Mouse (Mus musculus) cerebellum, adult 2 months (tissue): ENCODE data around the gene Gimap7.

ENCODE experiments used
- CTCF ChIP-seq: fragments of 200-500 bp; IDR thresholded peaks from 2 replicates; pipeline ENCODE4 v1.5.1; 2011; ENCODE audit warnings: low read depth, mild to moderate bottlenecking, control low read depth, low read length, moderate library complexity, borderline replicate concordance; ENCODE audit not compliant: insufficient read depth
- POLR2A ChIP-seq: fragments of 200-500 bp; IDR thresholded peaks from 2 replicates; pipeline ENCODE4 v1.6.1; 2011; ENCODE audit warnings: low read length, control low read depth, borderline replicate concordance; ENCODE audit not compliant: insufficient read depth

DNA sequence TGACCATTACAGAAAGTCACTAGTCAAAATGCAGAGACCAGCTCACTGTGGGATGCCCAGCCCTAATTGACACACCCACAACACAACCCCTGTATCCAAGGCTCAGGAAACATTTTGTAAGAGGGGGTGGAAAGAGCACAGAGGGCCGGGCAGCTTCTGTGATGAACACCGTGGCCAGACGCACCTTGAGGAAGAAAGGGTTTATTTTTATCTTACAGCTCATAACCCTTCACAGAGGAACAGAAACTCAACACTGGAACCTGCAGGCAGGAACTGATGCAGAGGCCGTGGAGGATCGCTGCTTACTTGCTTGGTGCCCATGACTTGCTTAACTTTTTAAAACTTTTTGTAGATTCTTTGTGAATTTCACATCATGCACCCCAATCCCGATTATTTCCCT is 25.5 kb upstream of the Gimap7 start:
- TF ChIP-seq POLR2A (no peak), CTCF (no peak)
